Mouse (Mus musculus) ES-E14 (cell line): Measurements from ENCODE around the gene Amot. TPM values are rescaled to one million over a fixed set of nuclear protein-coding genes. Genes with fewer than 3 reads are reported as not detected.

Experiments used
- DNase-seq: peaks from one replicate; pipeline ENCODE4 v3.0.0-alpha.2; 2013; ENCODE audit warnings: low read depth, low spot score
- H3K27ac ChIP-seq: 2 replicates; pipeline ENCODE4 v1.5.1; 2012; ENCODE audit warnings: low read depth, mild to moderate bottlenecking, low read length, moderate library complexity, mixed read lengths; ENCODE audit not compliant: poor library complexity, insufficient read depth, severe bottlenecking
- H3K36me3 ChIP-seq: 2 replicates; pipeline ENCODE4 v1.6.1; 2012; ENCODE audit warnings: mild to moderate bottlenecking, low read length, moderate library complexity, mixed read lengths; ENCODE audit not compliant: control insufficient read depth, poor library complexity, insufficient read depth, severe bottlenecking
- H3K4me1 ChIP-seq, 2 experiments: fragments of 150-350 bp in 1 of 2; sonication (generic) in 1 of 2; 2 replicates each; pipeline ENCODE4 v1.6.1; 2012; ENCODE audit warnings: low read length in 2 of 2, mild to moderate bottlenecking in 1 of 2, mixed read lengths in 1 of 2; ENCODE audit not compliant: control insufficient read depth in 2 of 2, insufficient read depth in 2 of 2, poor library complexity in 1 of 2
- H3K4me3 ChIP-seq, 2 experiments: fragments of 150-350 bp in 1 of 2; sonication (generic) in 1 of 2; 2 replicates each; pipeline ENCODE4 v1.5.1; 2012; ENCODE audit warnings: low read length in 2 of 2, low read depth in 1 of 2, mild to moderate bottlenecking in 1 of 2, mixed read lengths in 1 of 2; ENCODE audit not compliant: insufficient read depth in 1 of 2, poor library complexity in 1 of 2, severe bottlenecking in 1 of 2
- H3K9ac ChIP-seq: 2 replicates; pipeline ENCODE4 v1.6.1; 2012; ENCODE audit warnings: low read depth, mild to moderate bottlenecking, low read length, mixed read lengths; ENCODE audit not compliant: poor library complexity, insufficient read depth, severe bottlenecking
- H3K9me3 ChIP-seq: fragments of 150-350 bp; sonication (generic); 2 replicates; pipeline ENCODE4 v1.6.1; 2012; ENCODE audit warnings: low read depth, mild to moderate bottlenecking, low read length; ENCODE audit not compliant: control insufficient read depth, insufficient read depth
- CHD2 ChIP-seq: IDR thresholded peaks from 2 replicates; pipeline ENCODE4 v1.6.1; 2014; ENCODE audit warnings: mild to moderate bottlenecking, low read depth, low read length, inconsistent platforms
- HCFC1 ChIP-seq: IDR thresholded peaks from 2 replicates; pipeline ENCODE4 v1.6.1; 2012; ENCODE audit warnings: low read length, inconsistent platforms, borderline replicate concordance; ENCODE audit not compliant: insufficient read depth
- MAFK ChIP-seq: IDR thresholded peaks from 2 replicates; pipeline ENCODE4 v1.6.1; 2014; ENCODE audit warnings: mild to moderate bottlenecking, low read depth, low read length, inconsistent platforms; ENCODE audit not compliant: insufficient read depth
- ZC3H11A ChIP-seq: IDR thresholded peaks from 2 replicates; pipeline ENCODE4 v1.6.1; 2012; ENCODE audit warnings: low read depth, mild to moderate bottlenecking, inconsistent platforms, low read length, borderline replicate concordance
- ZNF384 ChIP-seq: IDR thresholded peaks from 2 replicates; pipeline ENCODE4 v1.6.1; 2012; ENCODE audit warnings: low read depth, low read length, inconsistent platforms
- in situ Hi-C, 2 experiments: fragments of 600-800 bp; cut with MboI; formaldehyde crosslinking; loops; one replicate each; pipeline ENCODE4 v1.15.1; 2025; ENCODE audit warnings: low sequenced_read_pairs in 2 of 2, inconsistent platforms in 1 of 2; ENCODE audit not compliant: unreplicated experiment in 2 of 2
- total RNA-seq: library from RNA; depleted of rRNA; stranded (reverse); fragments of 300-350 nt; gene quantifications from 2 replicates; pipeline ENCODE4 v1.2.3, GENCODE M21; 2012

The Amot gene
- total RNA-seq, 1 experiment: 15.4 TPM

GRCm38 (mm10) chrX:145477003-145477724 lies 27.8 kb downstream of the Amot start:
- in situ Hi-C loops: no loop called here
- Histone ChIP-seq H3K27ac (no peak overlapping the region), H3K36me3 (no peaks in the 10 kb centered on the region), H3K9ac (no peak overlapping the region), H3K9me3 (no peaks in the 10 kb centered on the region), H3K4me3 (no peak overlapping the region), H3K4me1 (no peaks in the 10 kb centered on the region)
- TF ChIP-seq CHD2 (no peak), MAFK (no peak), ZNF384 (no peak), HCFC1 (no peak), ZC3H11A (no peak)
- DNase-seq: no peak

GRCm38 (mm10) chrX:145468264-145468663 lies 36.7 kb downstream of the Amot start:
- Histone ChIP-seq H3K36me3 (no peaks in the 10 kb centered on the region), H3K4me3 (no peak overlapping the region), H3K27ac (no peak overlapping the region), H3K9ac (no peak overlapping the region), H3K9me3 (no peaks in the 10 kb centered on the region), H3K4me1 (no peaks in the 10 kb centered on the region)
- no peak for DNase-seq
- TF ChIP-seq MAFK (no peak), ZNF384 (no peak), HCFC1 (no peak), CHD2 (no peak), ZC3H11A (no peak)
- in situ Hi-C loops: no loop called here

GRCm38 (mm10) chrX:145463524-145463923 lies 41.5 kb downstream of the Amot start:
- in situ Hi-C loops: no loop called here
- TF ChIP-seq MAFK (no peak), HCFC1 (no peak), ZNF384 (no peak), CHD2 (no peak), ZC3H11A (no peak)
- no peak for DNase-seq
- Histone ChIP-seq H3K9me3 (no peaks in the 10 kb centered on the region), H3K4me3 (no peak overlapping the region), H3K4me1 (no peaks in the 10 kb centered on the region), H3K36me3 (no peaks in the 10 kb centered on the region), H3K9ac (no peak overlapping the region), H3K27ac (no peak overlapping the region)

DNA sequence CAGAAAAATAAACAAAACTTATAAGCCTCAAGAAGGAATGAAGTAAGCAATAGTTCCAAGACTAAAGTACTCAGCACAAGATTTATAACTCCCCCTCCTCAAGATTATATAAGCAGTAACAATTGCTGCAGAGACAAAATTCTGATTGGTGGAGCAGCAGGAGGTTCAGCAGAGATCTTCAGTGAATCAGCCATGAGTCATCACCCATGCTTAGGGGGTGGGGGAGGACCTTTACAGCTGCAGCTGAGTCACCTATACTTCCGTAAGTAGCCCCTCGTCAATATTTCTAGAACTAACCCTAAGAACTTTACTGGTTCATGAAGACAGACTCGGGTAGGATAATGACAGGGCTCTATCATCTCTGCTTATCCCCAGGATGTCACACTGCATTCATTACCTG lies 43.6 kb downstream of the Amot start:
- H3K27ac ChIP-seq: no peak overlapping the region
- no peaks in the 10 kb centered on the region for H3K36me3 ChIP-seq
- DNase-seq: no peak
- H3K4me1 ChIP-seq: no peaks in the 10 kb centered on the region
- H3K4me3 ChIP-seq: no peak overlapping the region
- H3K9me3 ChIP-seq: no peaks in the 10 kb centered on the region
- in situ Hi-C loops: no loop called here
- H3K9ac ChIP-seq: no peak overlapping the region
- no peak for TF ChIP-seq HCFC1
- no peak for TF ChIP-seq ZC3H11A
- no peak for TF ChIP-seq CHD2
- no peak for TF ChIP-seq MAFK
- TF ChIP-seq ZNF384: no peak

DNA sequence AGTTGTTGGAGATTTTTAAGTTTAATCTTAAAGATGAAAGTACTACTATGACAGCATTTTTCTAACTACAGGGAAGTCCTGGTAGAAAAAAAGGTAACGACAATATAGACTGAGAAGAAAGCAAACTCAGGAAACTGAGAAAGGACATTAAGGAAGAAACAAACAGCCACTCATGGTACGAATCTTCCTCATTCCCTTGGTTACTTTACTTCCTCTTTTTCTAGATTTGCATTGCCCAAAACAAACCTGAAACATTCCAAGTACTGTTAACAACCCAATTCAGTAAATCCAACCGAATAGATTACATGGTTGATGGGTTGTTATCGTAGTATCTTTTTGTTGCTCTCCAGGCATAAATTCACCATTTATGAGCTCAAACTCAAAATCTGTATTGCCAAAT lies 48.7 kb downstream of the Amot start:
- in situ Hi-C loops: no loop called here
- Histone ChIP-seq H3K9ac (no peak overlapping the region), H3K27ac (no peak overlapping the region), H3K4me1 (no peaks in the 10 kb centered on the region), H3K36me3 (no peaks in the 10 kb centered on the region), H3K9me3 (no peaks in the 10 kb centered on the region), H3K4me3 (no peak overlapping the region)
- no peak for DNase-seq
- TF ChIP-seq CHD2: no peak
- no peak for TF ChIP-seq ZC3H11A
- no peak for TF ChIP-seq HCFC1
- no peak for TF ChIP-seq ZNF384
- no peak for TF ChIP-seq MAFK
